Mouse (Mus musculus): Measurements from ENCODE around the gene Hectd2.

Hectd2 gene

DNA sequence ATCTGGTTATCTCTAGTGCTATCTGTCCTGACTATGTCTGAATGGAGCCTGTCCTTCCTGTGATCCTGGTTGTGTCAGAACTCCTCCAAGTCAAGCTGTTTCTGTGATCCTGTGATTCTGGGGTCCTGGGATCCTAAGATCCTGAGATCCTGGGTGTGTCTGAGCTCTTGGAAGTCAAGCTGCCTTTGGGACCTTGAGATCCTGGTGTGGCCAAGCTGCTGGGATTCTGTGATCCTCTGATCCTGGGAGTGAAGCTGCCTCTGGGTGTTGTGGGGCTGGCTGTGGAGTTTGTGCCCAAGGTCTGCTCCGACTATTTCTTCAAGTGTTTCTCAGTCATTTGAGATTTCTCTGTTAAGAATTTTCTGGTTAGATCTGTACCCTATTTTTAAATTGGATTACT lies 98.2 kb downstream of the Hectd2 start:
- DNase-seq, result no peak

DNA sequence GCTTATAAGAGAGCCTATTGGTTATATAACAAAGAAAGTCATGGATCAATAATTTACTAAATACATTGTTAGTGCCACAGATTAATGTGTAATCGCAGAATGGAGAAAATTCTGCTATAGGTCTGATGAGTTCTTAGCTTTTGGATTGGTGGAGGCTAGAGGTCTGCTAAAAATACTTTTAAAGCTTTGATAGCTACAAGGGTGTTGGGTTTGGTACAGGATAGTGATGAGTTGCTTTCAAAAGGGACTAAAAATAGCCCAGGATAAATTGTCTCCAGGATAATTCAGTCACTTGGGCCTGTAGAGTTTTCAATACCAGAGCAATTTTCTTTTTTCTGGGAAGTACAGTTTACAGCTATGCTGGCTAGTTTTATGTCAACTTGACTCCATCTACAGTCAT lies 108.3 kb downstream of the Hectd2 start:
- DNase-seq, result no peak

DNA sequence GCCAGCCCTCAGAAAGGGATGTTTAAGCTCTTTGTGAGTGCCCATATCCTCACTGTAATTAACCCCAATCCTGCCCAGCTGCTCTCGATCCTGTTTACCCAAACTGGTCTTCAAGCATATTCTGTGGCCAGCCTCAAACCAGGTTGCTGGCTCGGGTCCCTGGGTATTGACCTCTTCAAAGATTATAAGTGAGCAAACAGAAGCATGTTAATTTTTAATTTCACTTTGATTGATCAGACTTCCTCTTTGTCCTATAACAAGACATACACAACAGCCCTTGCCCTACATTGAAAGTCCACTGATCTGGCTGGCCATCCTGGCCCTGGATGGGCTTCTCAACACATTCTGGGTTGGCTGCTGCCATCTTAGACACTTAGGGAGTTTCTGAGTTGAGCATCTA lies 109.5 kb downstream of the Hectd2 start:
- no peak for DNase-seq

DNA sequence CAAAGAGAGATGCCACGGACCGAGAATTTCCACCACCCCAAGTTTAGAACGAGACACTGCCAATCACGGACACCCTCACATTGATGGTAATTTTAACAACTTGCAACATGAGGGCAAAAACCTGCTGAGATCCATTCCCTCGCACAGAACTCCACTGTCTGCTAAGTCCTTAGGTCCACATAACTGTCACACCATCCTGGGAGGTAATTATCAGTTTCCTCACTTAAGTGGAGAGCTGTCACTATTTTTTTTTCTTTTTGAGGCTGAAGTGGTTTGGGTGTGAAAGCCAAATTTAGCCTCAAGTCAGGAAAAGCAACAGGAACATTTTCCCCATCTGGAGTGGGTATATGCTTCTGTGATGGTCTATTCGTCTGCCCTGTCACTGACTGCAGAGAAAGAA lies 110.0 kb downstream of the Hectd2 start:
- DNase-seq, result no peak

DNA sequence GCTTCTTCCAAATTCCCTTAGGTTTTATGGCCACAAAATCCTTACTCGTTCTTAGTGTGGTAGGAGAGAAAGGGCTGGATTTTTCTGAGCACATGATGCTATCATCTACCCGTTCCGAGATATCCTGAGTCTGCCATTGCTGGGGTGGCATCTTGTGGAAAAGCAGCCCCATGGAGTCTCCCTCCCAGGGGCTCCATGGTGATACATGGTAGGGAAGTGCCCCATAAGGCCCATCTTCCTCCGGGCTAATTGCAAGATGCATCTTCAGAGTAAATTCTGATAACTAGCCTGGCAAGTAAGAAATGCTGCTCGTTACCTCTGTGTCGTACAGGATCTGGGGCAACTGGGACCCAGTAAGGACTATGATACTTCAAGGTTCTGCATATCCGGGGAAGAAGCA lies 110.8 kb downstream of the Hectd2 start:
- no peak for DNase-seq

DNA sequence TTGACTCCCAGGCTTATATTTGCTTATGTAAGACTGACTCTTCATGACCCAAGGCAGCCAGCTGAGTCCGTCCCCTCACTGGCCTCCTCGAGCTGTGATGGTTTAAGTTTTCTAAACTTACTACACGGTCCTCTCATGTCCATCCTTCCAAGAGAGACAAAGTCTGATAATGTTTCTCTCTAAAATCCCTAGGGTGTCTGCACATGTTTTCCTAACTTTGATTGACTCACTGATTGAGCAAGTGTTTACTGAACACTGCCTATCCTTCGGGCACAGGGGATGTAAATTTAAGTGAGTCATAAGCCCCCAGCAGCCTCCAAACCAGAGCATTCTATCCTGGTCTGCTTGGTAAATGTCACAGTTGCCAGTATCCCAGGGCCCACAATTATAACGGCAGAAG lies 111.2 kb downstream of the Hectd2 start:
- DNase-seq, result no peak

DNA sequence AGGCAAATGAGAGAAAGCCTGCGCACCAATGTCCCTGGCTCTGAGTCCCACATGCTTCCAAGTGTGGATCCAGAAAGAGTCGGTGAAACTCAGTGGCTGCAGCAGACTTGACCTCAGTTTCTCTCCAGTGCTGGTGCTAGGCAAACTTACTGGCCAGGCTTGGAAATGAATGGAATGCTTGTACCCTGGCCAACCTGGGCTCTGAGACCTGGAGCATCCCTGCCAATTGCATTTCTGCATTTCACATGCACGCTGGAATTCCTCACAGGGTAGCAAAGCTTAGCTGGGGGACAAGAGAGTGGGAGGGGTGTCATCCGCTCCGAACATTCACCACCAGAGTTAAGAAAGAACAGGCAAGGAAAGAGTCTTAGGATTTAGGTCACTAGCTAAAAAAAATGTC lies 112.0 kb downstream of the Hectd2 start:
- DNase-seq, result no peak

DNA sequence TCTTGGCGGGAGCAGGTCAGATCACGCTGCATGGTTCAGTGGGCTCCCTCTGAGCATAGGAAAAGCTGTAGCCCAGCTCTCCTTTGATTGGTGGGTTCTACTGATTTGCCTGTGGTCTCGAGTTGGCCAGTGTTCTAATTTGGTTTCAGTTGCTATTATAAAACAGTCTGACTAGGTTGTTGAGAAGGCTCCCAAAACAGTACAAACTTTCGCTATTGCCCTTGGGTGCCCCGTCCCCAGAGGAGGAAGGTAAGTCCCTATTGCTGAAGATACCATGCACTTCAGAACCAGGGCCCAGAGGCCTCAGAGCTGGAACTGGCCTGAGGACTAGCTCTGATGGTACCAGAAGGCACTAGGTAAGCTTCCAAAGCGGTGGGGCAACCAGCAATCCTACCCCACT lies 112.9 kb downstream of the Hectd2 start:
- no peak for DNase-seq

DNA sequence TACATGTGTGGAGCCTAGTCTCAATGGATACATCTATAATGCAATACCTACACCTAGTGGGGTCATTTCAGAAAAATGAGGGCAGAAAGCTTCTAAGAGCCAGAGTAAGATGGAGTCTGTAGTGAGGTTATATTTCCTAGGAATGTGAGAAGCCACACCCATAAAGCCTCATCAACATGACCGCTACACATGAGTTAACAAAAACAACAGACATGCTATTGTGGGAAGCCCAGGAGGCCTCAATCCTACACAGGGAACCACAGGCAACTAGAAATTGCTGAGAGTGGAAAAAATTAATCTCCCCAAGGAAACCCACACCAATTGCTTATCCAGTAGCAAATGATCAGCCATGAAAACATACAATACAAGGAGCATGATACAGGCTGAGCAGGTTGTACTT lies 113.7 kb downstream of the Hectd2 start:
- no peak for DNase-seq

DNA sequence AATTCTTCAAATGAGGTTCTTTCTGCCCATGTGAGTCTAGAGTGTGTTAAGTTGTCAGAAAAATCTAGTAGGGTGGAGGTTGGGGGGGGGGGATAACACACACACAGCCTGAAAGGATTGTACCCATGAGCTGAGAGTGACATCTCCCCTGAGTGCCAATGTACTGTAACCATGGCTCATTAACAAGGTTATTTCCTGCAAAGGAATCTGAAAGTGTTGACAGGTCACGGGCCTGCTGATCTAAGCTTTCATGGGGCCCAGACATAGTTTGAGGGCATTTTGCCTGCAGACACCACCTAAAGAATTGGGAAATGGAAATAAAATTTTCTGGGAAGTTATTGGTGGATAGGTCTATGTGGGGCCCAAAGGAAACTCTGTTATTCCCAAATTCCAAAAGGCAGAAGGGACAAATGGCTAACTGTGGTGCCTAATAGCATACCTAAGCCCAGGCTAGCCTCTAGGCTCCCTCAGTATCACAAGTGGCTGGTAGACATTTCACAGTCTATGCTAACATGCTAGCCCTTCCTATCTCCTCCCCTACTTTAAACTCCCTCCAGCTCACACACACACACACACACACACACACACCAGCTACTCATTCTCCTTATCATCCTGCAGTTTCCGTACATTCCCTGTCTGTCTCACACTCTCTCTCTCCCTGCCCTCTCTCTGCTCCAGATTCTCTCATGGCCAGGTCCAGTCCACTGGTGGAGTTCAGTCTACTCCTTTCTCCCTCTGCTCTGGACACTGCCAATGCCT lies 114.6 kb downstream of the Hectd2 start:
- DNase-seq, result no peak

DNA sequence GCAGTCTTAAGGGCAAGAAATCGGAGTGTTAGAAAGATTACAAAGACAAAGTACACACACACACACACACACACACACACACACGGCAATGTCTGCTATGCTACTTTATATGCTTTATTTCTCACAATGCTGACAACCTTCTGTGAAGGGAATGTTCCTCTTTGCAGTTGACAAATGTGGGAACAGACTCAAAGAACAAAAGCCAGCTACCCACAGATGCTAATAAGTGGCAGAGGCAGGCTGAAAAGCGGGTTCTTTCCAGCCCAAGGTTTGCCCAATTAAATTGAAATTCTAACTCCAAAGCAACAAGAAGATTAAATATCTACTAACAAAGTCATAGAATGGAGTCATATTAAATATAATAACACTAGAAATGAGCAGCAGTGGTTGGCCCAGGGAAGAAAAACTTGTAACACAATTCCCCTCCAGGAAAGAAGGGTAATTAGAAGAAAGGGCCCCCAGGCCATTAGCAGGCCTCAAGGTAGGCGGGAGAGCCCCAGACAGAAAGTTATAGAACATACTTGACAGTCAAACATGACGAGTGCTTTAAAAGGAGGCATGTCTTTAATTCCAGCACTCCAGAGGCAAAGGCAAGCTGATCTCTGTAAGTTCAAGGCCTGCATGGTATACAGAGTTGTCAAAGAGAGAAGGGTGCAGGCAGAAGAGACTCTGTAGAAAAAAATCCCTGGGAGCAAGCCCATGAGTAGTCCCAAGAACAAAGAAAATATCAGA lies 115.4 kb downstream of the Hectd2 start:
- no peak for DNase-seq

Measured in cerebellum, adult 18-20 months (tissue).